Mouse (Mus musculus) ZHBTc4 (cell line): ENCODE measurements at regions not wholly inside any gene's neighbourhood (a gene's known extent, or its start where the extent isn't known, plus 50 kb on each side); places are given as distances from the start of the nearest gene placed in this dataset.

Experiments used
- DNase-seq: peaks from one replicate; pipeline ENCODE4 v3.0.0-alpha.2; 2011; ENCODE audit warnings: low read depth, low spot score

DNA sequence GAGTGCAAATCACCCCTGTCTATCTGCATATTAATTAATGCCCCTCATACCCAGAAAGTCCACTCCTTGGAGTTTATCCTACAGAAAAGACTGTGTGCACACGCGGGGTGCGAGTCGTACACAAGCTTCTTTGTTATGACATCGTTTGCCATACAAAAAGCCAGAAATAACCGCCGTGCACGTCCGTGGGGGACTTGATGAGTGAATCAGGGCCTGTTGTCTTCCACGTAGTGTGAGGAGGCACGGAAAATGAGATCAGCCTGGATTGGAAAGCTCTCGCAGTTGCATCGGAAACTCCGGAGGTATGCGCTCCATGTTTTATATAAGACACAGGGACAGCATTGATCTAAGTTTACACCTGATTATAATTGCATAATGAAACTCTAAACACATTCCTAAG is 120.3 kb downstream of the Etnk1 start:
- no peak for DNase-seq

DNA sequence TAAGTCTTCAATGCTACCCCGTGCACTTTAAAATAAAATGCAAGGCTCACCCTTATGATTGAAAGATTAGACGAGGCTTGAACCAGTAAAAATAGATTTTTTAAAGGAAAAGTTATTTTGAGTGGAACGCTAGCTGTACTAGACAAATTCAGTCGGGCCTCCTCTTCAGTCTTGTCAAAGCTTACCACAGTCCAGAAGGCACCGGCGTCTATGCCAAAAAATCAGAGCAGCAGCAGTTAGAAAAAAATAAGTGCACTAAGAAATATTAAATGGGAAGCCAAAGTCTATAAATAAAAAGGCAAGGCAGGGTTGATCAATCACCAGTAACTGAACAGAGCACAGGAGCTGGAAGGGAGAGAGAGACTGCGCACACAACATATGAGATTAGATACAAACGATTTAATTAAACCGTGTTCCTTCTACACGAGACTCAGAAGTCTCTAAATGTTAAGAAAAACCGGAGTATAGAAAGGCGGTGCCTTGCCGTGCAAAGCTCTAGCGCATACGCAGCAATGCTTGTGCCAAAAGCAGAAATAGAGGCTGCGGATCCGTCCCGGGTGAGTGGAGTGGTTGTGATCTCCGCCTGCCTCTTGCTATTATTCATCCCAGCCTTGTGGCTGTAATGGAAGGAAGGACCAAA is 121.6 kb downstream of the Etnk1 start:
- no peak for DNase-seq

DNA sequence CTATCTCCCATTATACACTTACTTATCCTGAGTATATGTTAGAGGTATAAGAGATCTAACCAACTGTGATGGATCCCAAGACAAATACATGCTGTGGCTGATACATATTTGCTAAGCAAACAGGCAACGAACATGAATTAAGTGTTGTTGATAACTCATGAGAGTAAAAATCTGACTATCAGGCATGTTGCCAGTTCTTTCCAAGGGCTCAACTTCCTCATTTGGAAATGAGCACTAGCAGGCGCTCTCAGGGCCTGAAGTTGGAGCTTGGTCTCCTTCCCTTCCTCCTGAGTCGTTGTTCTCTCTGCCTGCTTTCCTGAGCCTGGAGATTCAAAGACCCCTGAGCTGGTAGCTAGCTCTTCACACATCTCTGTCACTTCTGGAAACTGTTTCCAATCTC is 126.6 kb downstream of the Etnk1 start:
- no peak for DNase-seq

GRCm38 (mm10) chr6:143298391-143298790 is 131.4 kb downstream of the Etnk1 start:
- DNase-seq, result no peak

GRCm38 (mm10) chr6:143301414-143301813 is 134.4 kb downstream of the Etnk1 start:
- DNase-seq, result peak; percentile 65

DNA sequence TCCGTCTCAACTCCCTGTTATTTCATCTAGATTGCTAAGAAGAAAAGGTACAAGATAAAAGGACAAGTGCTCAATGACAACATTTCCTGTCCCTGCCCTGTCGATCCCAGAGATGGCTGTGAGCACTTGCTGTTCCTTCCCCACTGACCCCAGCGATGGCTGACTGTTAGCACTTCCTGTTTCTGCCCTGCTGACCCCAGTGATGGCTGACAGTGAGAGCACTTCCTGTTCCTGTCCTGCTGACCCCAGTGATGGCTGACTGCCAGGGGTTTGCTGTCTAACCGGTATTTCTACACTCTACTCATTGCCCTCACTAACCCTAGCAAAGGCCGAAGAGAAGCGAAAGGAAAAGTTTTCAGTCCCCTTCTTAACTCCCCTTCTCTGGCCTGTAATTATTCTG is 140.3 kb downstream of the Etnk1 start:
- DNase-seq, result no peak

DNA sequence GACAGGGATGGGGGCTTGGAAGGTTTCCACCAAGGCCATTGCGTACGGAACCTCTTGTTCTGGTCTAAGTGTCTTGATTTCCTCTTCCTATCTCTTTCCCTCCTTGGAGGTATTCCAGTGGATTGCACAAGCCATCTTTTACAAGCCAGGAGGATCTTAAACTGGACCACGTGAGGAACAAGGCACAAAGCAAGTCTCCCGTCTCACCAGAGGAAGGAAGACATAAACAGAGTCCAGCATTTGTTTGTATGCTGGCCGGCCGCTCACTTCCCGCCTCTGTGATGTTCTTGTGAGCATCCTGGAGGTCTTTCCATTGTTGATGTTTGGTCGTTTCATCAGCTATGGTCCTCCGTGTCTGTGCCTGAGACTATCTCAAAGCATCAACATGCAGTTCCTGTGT is 148.8 kb downstream of the Etnk1 start:
- DNase-seq, result no peak

GRCm38 (mm10) chr6:143320426-143320825 is 153.4 kb downstream of the Etnk1 start:
- DNase-seq, result no peak

GRCm38 (mm10) chr6:143324636-143325035 is 157.6 kb downstream of the Etnk1 start:
- DNase-seq, result no peak

GRCm38 (mm10) chr6:143326956-143327722 is 160.1 kb downstream of the Etnk1 start:
- no peak for DNase-seq

- DNase-seq, result peak; percentile 52
Measured at GRCm38 (mm10) chr6:143327788-143328187, 160.8 kb downstream of the Etnk1 start.

DNA sequence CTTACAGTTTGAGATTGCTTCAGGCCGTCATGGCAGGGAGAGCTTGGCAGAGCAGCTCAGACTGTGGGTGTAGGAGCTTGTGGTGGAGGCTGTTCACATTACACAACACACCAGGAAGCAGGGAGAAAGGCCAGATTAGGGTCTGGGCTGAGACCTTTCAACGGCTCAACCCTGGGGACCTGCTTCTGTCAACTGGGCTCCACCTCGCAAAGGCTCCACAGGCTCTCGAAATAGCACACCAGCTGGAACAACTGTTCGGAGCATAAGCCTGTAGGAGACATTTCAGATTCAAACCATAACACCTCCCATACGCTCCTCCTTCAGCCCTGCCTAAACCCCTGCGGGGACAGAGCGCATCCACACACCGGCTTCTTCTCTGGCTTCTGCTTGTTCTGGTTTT is 161.2 kb downstream of the Etnk1 start:
- no peak for DNase-seq

- peak; percentile 30 for DNase-seq
Measured at GRCm38 (mm10) chr6:143329096-143329495, 162.1 kb downstream of the Etnk1 start.

DNA sequence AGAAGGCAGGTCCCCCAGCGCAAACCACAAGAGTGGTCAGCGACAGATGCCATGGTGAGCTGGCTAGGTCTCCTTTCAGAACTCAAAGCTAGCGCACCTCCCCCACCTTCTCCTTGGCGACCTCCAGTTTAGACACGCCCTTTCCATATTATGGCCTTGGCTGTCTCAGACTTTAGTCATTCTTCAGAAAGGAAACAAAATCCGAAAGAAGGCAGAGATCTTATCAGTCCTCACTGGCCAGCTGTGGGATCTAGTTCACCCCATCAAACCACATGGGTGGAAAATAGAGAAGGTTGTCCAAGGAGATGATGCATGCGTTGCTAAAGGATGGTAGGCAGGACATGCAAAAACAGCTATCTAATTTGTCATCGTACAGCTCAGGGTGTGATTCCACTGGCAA is 166.5 kb downstream of the Etnk1 start:
- no peak for DNase-seq

DNA sequence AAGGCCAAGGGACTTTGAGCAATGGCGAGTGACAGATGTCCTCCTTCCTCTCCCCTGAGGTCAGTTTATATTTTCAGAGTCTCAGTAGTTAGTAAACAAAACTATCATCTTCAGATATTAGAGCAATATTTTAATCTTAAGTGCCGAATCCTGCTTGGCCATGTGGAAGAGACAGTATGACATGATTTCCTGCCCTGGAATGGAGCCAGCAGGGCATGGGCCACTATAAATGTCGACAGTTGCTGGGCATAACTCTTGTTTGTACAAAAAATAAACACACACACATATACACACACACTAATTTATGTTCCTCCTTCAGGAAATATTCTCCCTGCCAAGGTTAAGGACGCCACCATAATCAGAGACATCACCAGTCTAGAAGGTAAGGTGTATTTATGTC is 169.6 kb downstream of the Etnk1 start:
- DNase-seq, result no peak

- DNase-seq, result peak; percentile 18
Measured at GRCm38 (mm10) chr6:143349000-143349399, 182.0 kb downstream of the Etnk1 start.

DNA sequence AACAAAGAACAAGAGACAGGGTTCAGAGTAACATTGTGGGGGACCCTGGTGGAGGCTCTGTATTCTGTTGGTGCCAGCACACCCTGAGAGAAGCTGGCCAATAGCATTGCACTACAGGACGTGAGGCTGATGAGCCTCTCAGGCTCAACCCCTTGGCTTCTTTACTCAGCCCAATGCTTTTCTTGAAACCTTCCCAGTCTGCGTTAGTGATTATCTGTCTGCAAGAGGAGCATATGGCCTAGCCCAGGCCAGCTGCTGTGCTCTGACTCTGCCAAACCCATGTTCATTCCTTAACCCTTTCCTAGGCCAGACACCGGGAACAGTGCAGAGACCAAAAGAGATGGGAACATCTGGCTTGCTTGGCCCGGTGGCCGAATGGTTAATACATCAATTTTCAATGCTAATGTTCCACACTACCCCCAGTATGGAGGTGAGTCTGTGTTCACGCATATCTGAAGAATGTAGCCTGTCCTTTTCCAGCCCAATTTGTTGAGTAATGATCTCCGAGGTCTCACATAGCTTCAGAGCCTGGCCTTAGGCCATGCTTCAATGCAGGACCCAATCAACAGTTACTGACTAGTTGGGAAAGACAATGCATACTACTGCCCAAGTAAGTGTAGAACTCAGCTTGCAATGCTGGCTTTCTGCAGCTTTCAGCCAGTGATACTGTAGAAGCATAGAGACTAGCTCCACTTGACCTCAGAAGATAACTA is 192.5 kb downstream of the Etnk1 start:
- DNase-seq, result no peak

GRCm38 (mm10) chr6:143361149-143361725 is 194.2 kb downstream of the Etnk1 start:
- DNase-seq, result no peak

- no peak for DNase-seq
Measured at GRCm38 (mm10) chr6:143361963-143362362, 194.9 kb downstream of the Etnk1 start.

GRCm38 (mm10) chr6:143365840-143366239 is 198.8 kb downstream of the Etnk1 start:
- DNase-seq, result peak; percentile 29

GRCm38 (mm10) chr6:143367804-143368203 is 200.8 kb downstream of the Etnk1 start:
- DNase-seq, result no peak

DNA sequence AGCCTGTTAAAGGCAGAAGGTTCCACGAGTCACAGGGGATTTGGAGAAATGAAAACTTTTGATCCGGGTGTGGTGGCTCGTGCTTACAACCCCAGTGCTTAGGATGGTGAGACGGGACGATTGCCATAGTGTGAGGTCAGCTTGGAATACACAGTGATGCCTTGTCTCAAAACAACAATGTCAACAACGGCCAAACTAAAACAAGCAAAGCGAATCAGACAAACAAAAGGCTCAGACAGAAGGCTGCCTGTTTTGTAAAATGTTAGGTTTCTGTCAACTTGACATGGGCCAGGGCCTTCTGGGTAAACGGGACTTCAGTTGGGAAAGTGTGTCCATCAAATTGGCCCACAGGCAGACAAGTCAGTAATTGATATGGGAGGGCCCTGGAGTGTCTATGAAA is 201.6 kb downstream of the Etnk1 start:
- DNase-seq, result no peak
